In the genomic region with DNA sequence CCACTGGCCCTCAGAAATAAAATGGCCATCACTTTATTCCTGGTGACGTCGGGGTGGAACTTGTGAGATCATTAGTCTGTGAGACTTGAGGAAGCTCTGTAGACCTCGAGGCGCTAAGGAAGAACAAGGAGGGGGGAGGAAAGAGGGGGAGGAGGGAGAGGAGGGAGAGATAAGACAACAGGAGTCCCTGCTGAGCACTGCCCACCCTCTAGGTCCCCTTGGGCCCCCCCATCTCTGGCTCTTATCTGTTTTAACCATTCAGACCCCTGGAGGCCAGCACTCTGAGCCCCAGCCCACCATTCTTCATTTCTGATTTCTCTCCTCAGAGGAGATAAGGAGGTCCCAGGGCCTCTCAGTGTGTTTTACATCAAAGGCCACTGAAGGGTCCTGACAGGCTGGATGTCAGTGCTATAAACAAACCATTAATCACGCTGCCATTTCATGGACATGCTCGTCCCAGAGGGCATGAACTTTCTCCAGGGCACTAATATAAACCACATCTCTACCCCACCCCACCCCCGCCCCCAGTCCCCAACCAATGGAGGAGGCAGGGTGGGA, we compare ENCODE assay signal across 11 mouse cellular contexts.
DNase-seq lines count a peak whose midpoint lies in the region; ATAC-seq and TF ChIP-seq lines count a peak whose summit lies in the region.
"Had no signal": no experiment of that assay in that cellular context is flagged by ENCODE, and none has a peak within 500 bp of the region (broad histone marks: within the 10 kb centered on the region; RNA-seq: fewer than 3 reads in every experiment).

No protein-coding gene starts in this region.

- no peak overlapping the region for H3K4me3 ChIP-seq in heart, adult 2 months
- no peak overlapping the region for H3K4me3 ChIP-seq in kidney, postnatal 0 days (replicated peaks; ENCODE audit: low read depth, low read length)
- H3K4me3 ChIP-seq in liver, embryonic 11.5 days (ENCODE audit: low read depth, low read length), result no peak overlapping the region

- no peaks in the 10 kb centered on the region for H3K79me2 ChIP-seq in heart, adult 2 months (replicated peaks; ENCODE audit: control insufficient read depth, insufficient read depth, low read length)

- TF ChIP-seq POLR2A in heart, adult 2 months (IDR thresholded peaks at IDR 0.05; ENCODE audit: insufficient read depth, low read depth, low read length), result no peak

- H3K9ac ChIP-seq in heart, adult 2 months (ENCODE audit: low read depth, low read length), result no peak overlapping the region
- H3K9ac ChIP-seq in kidney, postnatal 0 days (ENCODE audit: low read depth, low read length), result no peak overlapping the region
- no peak overlapping the region for H3K9ac ChIP-seq in liver, embryonic 11.5 days (ENCODE audit: low read depth, low read length)

- TF ChIP-seq EP300 in heart, adult 2 months (IDR thresholded peaks at IDR 0.05; ENCODE audit: insufficient read depth, low read depth, low read length), result no peak

- H3K9me3 ChIP-seq in kidney, postnatal 0 days (replicated peaks; ENCODE audit: low read length), result no peaks in the 10 kb centered on the region
- H3K9me3 ChIP-seq in liver, embryonic 11.5 days (ENCODE audit: control insufficient read depth, low read length), result no peaks in the 10 kb centered on the region

- H3K4me2 ChIP-seq in kidney, postnatal 0 days (ENCODE audit: low read length), result no peak overlapping the region
- no peak overlapping the region for H3K4me2 ChIP-seq in liver, embryonic 11.5 days

- no peaks in the 10 kb centered on the region for H3K27me3 ChIP-seq in heart, adult 2 months (ENCODE audit: control insufficient read depth, insufficient read depth, low read length)
- H3K27me3 ChIP-seq in kidney, postnatal 0 days (ENCODE audit: insufficient read depth, low read length), result no peaks in the 10 kb centered on the region
- H3K27me3 ChIP-seq in liver, embryonic 11.5 days (replicated peaks; ENCODE audit: control insufficient read depth, insufficient read depth, low read length), result no peaks in the 10 kb centered on the region

- H3K36me3 ChIP-seq in heart, adult 2 months (ENCODE audit: control insufficient read depth, insufficient read depth, low read length), result no peaks in the 10 kb centered on the region
- no peaks in the 10 kb centered on the region for H3K36me3 ChIP-seq in kidney, postnatal 0 days (ENCODE audit: insufficient read depth, low read length)
- no peaks in the 10 kb centered on the region for H3K36me3 ChIP-seq in liver, embryonic 11.5 days (ENCODE audit: control insufficient read depth, insufficient read depth, low read length)

- no peaks in the 10 kb centered on the region for H3K4me1 ChIP-seq in heart, adult 2 months (ENCODE audit: control insufficient read depth, insufficient read depth, low read length)
- no peaks in the 10 kb centered on the region for H3K4me1 ChIP-seq in kidney, postnatal 0 days (replicated peaks; ENCODE audit: insufficient read depth, low read length)
- peaks cover 5% of the 10 kb centered on the region for H3K4me1 ChIP-seq in liver, embryonic 11.5 days (replicated peaks; ENCODE audit: control insufficient read depth, insufficient read depth, low read length)

- peak; percentile 63; the same call in 1 of the 2 replicates for ATAC-seq in kidney, postnatal 0 days (replicated peaks; ENCODE audit: low FRiP score, low read depth)
- ATAC-seq in liver, embryonic 11.5 days (replicated peaks; ENCODE audit: low FRiP score), result peak; percentile 71
- no peak for ATAC-seq in erythroblast, adult 5-6 weeks (replicated peaks; ENCODE audit: low FRiP score, poor library complexity, severe bottlenecking)
- ATAC-seq: hindbrain, embryonic 16.5 days had no signal

- intact Hi-C loops in heart, adult 2 months (cut with DNase I), result no loop called here
- intact Hi-C loops in heart, postnatal 36 days (cut with DNase I), result no loop called here

- DNase-seq in heart, adult 2 months, result no peak
- DNase-seq in heart, postnatal 36 days, result no peak
- no peak for DNase-seq in kidney, postnatal 0 days (ENCODE audit: low spot score)
- no peak for DNase-seq in kidney, adult 9 months
- peak; percentile 87 for DNase-seq in embryo, embryonic 10 days (ENCODE audit: low spot score)
- peak; percentile 48 for DNase-seq in liver, embryonic 11.5 days (ENCODE audit: low spot score)
- no peak for DNase-seq in thymus, postnatal 4 days
- DNase-seq: cerebellum, postnatal 36 days; midbrain, embryonic 14.5 days had no signal

- H3K27ac ChIP-seq in heart, adult 2 months, result peak overlapping the region; percentile 40
- H3K27ac ChIP-seq in kidney, postnatal 0 days, result peak overlapping the region; percentile 34
- no peak overlapping the region for H3K27ac ChIP-seq in liver, embryonic 11.5 days (ENCODE audit: low read depth, low read length)

- no peak for TF ChIP-seq CTCF in heart, adult 2 months (IDR thresholded peaks at IDR 0.05)
- TF ChIP-seq CTCF in kidney, postnatal 0 days (IDR thresholded peaks at IDR 0.05; ENCODE audit: low read depth), result no peak

- 30% methylated on average over 7 of the region's 7 CpGs for WGBS in heart, adult 2 months
- WGBS in kidney, postnatal 0 days, result 12% methylated on average over 7 of the region's 7 CpGs
- 12% methylated on average over 7 of the region's 7 CpGs for WGBS in liver, embryonic 11.5 days

Comparison
In these comparisons a context has a peak if more than half of its experiments do, and no peak if none do; other contexts are left out.
1. DNase-seq: peak in embryo, embryonic 10 days (single experiment) and liver, embryonic 11.5 days (single experiment); none in heart, adult 2 months (0 of 2), heart, postnatal 36 days (0 of 2), kidney, postnatal 0 days (single experiment), kidney, adult 9 months (single experiment) and thymus, postnatal 4 days (single experiment).